Mouse (Mus musculus): Measurements from ENCODE around the gene Ano6.

Gene Ano6

GRCm38 (mm10) chr15:95790529-95791071 is at the start of gene Ano6:
Gene Ano6 (plus strand): TSS chr15:95790843.
- peak; percentile 97 for DNase-seq (ENCODE audit: low read depth, low spot score)

GRCm38 (mm10) chr15:95742955-95743354 is 47.7 kb upstream of the Ano6 start:
- DNase-seq (ENCODE audit: low read depth, low spot score): no peak

- no peak for DNase-seq (ENCODE audit: low read depth, low spot score)
Measured at GRCm38 (mm10) chr15:95743856-95744255, 46.8 kb upstream of the Ano6 start.

GRCm38 (mm10) chr15:95745346-95746106 is 45.1 kb upstream of the Ano6 start:
- DNase-seq (ENCODE audit: low read depth, low spot score): peak; percentile 13

GRCm38 (mm10) chr15:95746513-95746912 is 44.1 kb upstream of the Ano6 start:
- DNase-seq (ENCODE audit: low read depth, low spot score): no peak

- DNase-seq (ENCODE audit: low read depth, low spot score): no peak
Measured at GRCm38 (mm10) chr15:95746955-95747931, 43.4 kb upstream of the Ano6 start.

- no peak for DNase-seq (ENCODE audit: low read depth, low spot score)
Measured at GRCm38 (mm10) chr15:95749216-95749615, 41.4 kb upstream of the Ano6 start.

GRCm38 (mm10) chr15:95750038-95750437 is 40.6 kb upstream of the Ano6 start:
- no peak for DNase-seq (ENCODE audit: low read depth, low spot score)

GRCm38 (mm10) chr15:95751832-95752676 is 38.6 kb upstream of the Ano6 start:
- DNase-seq (ENCODE audit: low read depth, low spot score): no peak

- no peak for DNase-seq (ENCODE audit: low read depth, low spot score)
Measured at GRCm38 (mm10) chr15:95752677-95753019, 38.0 kb upstream of the Ano6 start.

GRCm38 (mm10) chr15:95753031-95753430 is 37.6 kb upstream of the Ano6 start:
- DNase-seq (ENCODE audit: low read depth, low spot score): no peak

- DNase-seq (ENCODE audit: low read depth, low spot score): no peak
Measured at GRCm38 (mm10) chr15:95757169-95757568, 33.5 kb upstream of the Ano6 start.

- no peak for DNase-seq (ENCODE audit: low read depth, low spot score)
Measured at GRCm38 (mm10) chr15:95758069-95758468, 32.6 kb upstream of the Ano6 start.

GRCm38 (mm10) chr15:95758696-95759434 is 31.8 kb upstream of the Ano6 start:
- DNase-seq (ENCODE audit: low read depth, low spot score): no peak

GRCm38 (mm10) chr15:95759857-95760256 is 30.8 kb upstream of the Ano6 start:
- DNase-seq (ENCODE audit: low read depth, low spot score): no peak

- DNase-seq (ENCODE audit: low read depth, low spot score): no peak
Measured at GRCm38 (mm10) chr15:95761420-95761819, 29.2 kb upstream of the Ano6 start.

GRCm38 (mm10) chr15:95762661-95763303 is 27.9 kb upstream of the Ano6 start:
- DNase-seq (ENCODE audit: low read depth, low spot score): peak; percentile 70

GRCm38 (mm10) chr15:95763464-95763863 is 27.2 kb upstream of the Ano6 start:
- no peak for DNase-seq (ENCODE audit: low read depth, low spot score)

GRCm38 (mm10) chr15:95765271-95765670 is 25.4 kb upstream of the Ano6 start:
- no peak for DNase-seq (ENCODE audit: low read depth, low spot score)

- no peak for DNase-seq (ENCODE audit: low read depth, low spot score)
Measured at GRCm38 (mm10) chr15:95765936-95766335, 24.7 kb upstream of the Ano6 start.

All from A20 (cell line).